In genomic region chr4:41399904-41400303, GRCm38 (mm10) we compare ENCODE assay signal across 16 mouse cellular contexts. TPM values are rescaled to one million over a fixed set of nuclear protein-coding genes. Genes with fewer than 3 reads are reported as not detected.
A peak's percentile ranks its signal among the peaks of the same experiment; 100 is the strongest.
DNase-seq lines count a peak whose midpoint lies in the region.
"Had no signal": no experiment of that assay in that cellular context is flagged by ENCODE, and none has a peak within 500 bp of the region (broad histone marks: within the 10 kb centered on the region; RNA-seq: fewer than 3 reads in every experiment).

No protein-coding gene starts in this region.

- no peaks in the 10 kb centered on the region for H3K27me3 ChIP-seq in hindbrain, embryonic 10.5 days (ENCODE audit: insufficient read depth, poor library complexity, severe bottlenecking)
- H3K27me3 ChIP-seq: embryonic facial prominence, embryonic 12.5 days; limb, embryonic 13.5 days; midbrain, embryonic 15.5 days; neural tube, embryonic 12.5 days; stomach, embryonic 15.5 days had no signal

- WGBS in hindbrain, embryonic 10.5 days = 94% methylated on average over 5 of the region's 5 CpGs

- H3K27ac ChIP-seq in hindbrain, embryonic 10.5 days = no peak overlapping the region
- H3K27ac ChIP-seq: embryonic facial prominence, embryonic 12.5 days; limb, embryonic 13.5 days; midbrain, embryonic 15.5 days; neural tube, embryonic 12.5 days; stomach, embryonic 15.5 days had no signal

- H3K4me1 ChIP-seq in hindbrain, embryonic 10.5 days (replicated peaks) = no peaks in the 10 kb centered on the region
- H3K4me1 ChIP-seq: embryonic facial prominence, embryonic 12.5 days; limb, embryonic 13.5 days; midbrain, embryonic 15.5 days; neural tube, embryonic 12.5 days; stomach, embryonic 15.5 days had no signal

- no peak overlapping the region for H3K4me3 ChIP-seq in hindbrain, embryonic 10.5 days
- H3K4me3 ChIP-seq: embryonic facial prominence, embryonic 12.5 days; limb, embryonic 13.5 days; midbrain, embryonic 15.5 days; neural tube, embryonic 12.5 days; stomach, embryonic 15.5 days had no signal

- H3K36me3 ChIP-seq in hindbrain, embryonic 10.5 days = peaks cover 93% of the 10 kb centered on the region

- H3K9me3 ChIP-seq in hindbrain, embryonic 10.5 days = no peaks in the 10 kb centered on the region
- H3K9me3 ChIP-seq: embryonic facial prominence, embryonic 12.5 days; limb, embryonic 13.5 days; midbrain, embryonic 15.5 days; neural tube, embryonic 12.5 days; stomach, embryonic 15.5 days had no signal

- DNase-seq in adrenal gland, postnatal 10 days = peak; percentile 45
- DNase-seq in adrenal gland, adult 8-10 months = no peak
- DNase-seq in ovary, postnatal 14 days (ENCODE audit: low spot score) = peak; percentile 11
- no peak for DNase-seq in ovary, postnatal 10 days (ENCODE audit: low spot score)
- DNase-seq in gastrocnemius, postnatal 10 days = peak; percentile 54
- DNase-seq in skeletal muscle tissue, adult 2 months (ENCODE audit: low read depth, low spot score) = peak; percentile 88
- DNase-seq in cerebellum, adult 9-11 months = no peak
- no peak for DNase-seq in hindbrain, embryonic 10.5 days (ENCODE audit: low spot score)
- DNase-seq: cerebellum, postnatal 36 days; kidney, adult 2 months; thymus, postnatal 25 days had no signal

RNA-seq across cellular contexts. Expression of gene Ubap1, which starts 51.1 kb away (rescaled TPM):
- 10 to 100 TPM; 40.7 to 50.5 TPM for total RNA-seq in adrenal gland, postnatal 10 days (2021)
- total RNA-seq in adrenal gland, adult 8-10 months (2022) = 10 to 100 TPM; 47.8 to 55.8 (median 50.8) TPM
- 10 to 100 TPM; 39.9 to 43.7 TPM for total RNA-seq in gastrocnemius, postnatal 10 days (2021)
- polyA plus RNA-seq in hindbrain, embryonic 10.5 days (2016; fragmentation: Nextera tagmentation; extraction: Ambion mirVana) = 73.4 and 73.8 TPM in 2 replicates

Comparison
In these comparisons a context has a peak if more than half of its experiments do, and no peak if none do; other contexts are left out.
1. DNase-seq: peak in adrenal gland, postnatal 10 days (single experiment), ovary, postnatal 14 days (single experiment), gastrocnemius, postnatal 10 days (single experiment) and skeletal muscle tissue, adult 2 months (single experiment); none in adrenal gland, adult 8-10 months (single experiment), ovary, postnatal 10 days (single experiment), cerebellum, adult 9-11 months (single experiment) and hindbrain, embryonic 10.5 days (single experiment).